Mouse (Mus musculus) hindbrain, embryonic 15.5 days (tissue): Measurements from ENCODE around the gene Zfp260. TPM values are rescaled to one million over a fixed set of nuclear protein-coding genes. Genes with fewer than 3 reads are reported as not detected.
"Not testable (repeated sequence)": the region's sequence is repeated elsewhere in the genome, so short reads cannot be mapped to it uniquely, and the experiment has no call there.

Experiments
- ATAC-seq: fragments of 200-750 bp; cut with Nextera tagmentation; 2 replicates; pipeline ENCODE4 v1.8.0; 2017; ENCODE audit warnings: low read depth, moderate number of reproducible peaks, moderate TSS enrichment; ENCODE audit not compliant: low FRiP score
- H3K27ac ChIP-seq: fragments of 300-500 bp; sonication (generic); replicated peaks from 2 replicates; pipeline ENCODE4 v1.5.1; 2015; ENCODE audit warnings: mild to moderate bottlenecking, inconsistent platforms
- H3K27me3 ChIP-seq: fragments of 300-500 bp; sonication (generic); 2 replicates; pipeline ENCODE4 v1.6.1; 2015; ENCODE audit warnings: control low read depth, inconsistent platforms
- H3K36me3 ChIP-seq: fragments of 300-500 bp; sonication (generic); 2 replicates; pipeline ENCODE4 v1.6.1; 2015; ENCODE audit warnings: control low read depth, inconsistent platforms
- H3K4me1 ChIP-seq: fragments of 300-500 bp; sonication (generic); replicated peaks from 2 replicates; pipeline ENCODE4 v1.6.1; 2015; ENCODE audit warnings: control low read depth, inconsistent platforms
- H3K4me2 ChIP-seq: fragments of 300-500 bp; sonication (generic); 2 replicates; pipeline ENCODE4 v1.6.1; 2015; ENCODE audit warnings: moderate library complexity, mild to moderate bottlenecking, inconsistent platforms
- H3K4me3 ChIP-seq: fragments of 300-500 bp; sonication (generic); 2 replicates; pipeline ENCODE4 v1.5.1; 2015; ENCODE audit warnings: mild to moderate bottlenecking, inconsistent platforms
- H3K9ac ChIP-seq: fragments of 300-500 bp; sonication (generic); 2 replicates; pipeline ENCODE4 v1.6.1; 2015; ENCODE audit warnings: inconsistent platforms
- H3K9me3 ChIP-seq: fragments of 300-500 bp; sonication (generic); 2 replicates; pipeline ENCODE4 v1.6.1; 2016; ENCODE audit warnings: control low read depth, inconsistent platforms
- WGBS: fragments of 180-500 bp; shearing (Covaris S2); methylation state at CpG from one replicate; pipeline ENCODE4 v1.1.7; 2015; 5-methylcytosine and 5-hydroxymethylcytosine counted together
- polyA plus RNA-seq: library from polyadenylated mRNA; unstranded; fragments of >200 nt; fragmentation: Nextera tagmentation; extraction: Ambion mirVana; gene quantifications from 2 replicates; pipeline ENCODE4 v1.2.1, GENCODE M21; 2015

Zfp260 gene
- polyA plus RNA-seq, 1 experiment from 2014 or later: 73.8 TPM

DNA sequence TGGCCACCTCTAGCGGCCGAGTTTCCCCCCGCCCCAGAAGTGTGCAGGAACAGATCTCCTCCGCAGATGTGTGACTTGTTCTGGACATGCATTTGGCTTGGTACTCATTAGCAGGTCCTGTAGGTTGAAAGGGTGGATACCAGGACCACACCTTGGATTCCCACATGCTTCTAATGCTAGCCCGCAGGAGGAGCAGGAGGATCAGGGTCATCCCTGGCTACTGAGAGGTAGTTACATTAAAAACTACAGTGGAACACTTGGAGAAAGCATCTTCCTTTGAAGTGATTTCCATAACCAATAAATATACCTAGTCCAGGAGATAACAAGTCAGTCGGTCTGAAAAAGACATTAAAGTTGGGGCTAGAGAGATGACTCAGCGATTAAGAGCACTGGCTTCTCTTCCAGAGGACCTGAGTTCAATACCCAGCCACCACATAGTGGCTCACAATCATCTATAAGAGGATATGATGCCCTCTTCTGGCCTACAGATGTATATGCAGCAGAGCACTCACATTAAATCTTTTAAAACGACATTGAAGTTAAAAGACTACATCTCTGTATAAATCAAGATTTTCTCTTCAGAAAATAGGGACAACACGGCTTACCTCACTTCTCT lies 3.5 kb upstream of the Zfp260 start:
- H3K36me3 ChIP-seq: peaks cover 6% of the 10 kb centered on the region; the same call in 1 of the 2 replicates
- H3K27me3 ChIP-seq: no peaks in the 10 kb centered on the region
- WGBS: 7% methylated on average over 9 of the region's 9 CpGs
- H3K4me2 ChIP-seq: peak overlapping the region; percentile 88
- peak overlapping the region; percentile 58 for H3K4me3 ChIP-seq
- H3K4me1 ChIP-seq: peaks cover 41% of the 10 kb centered on the region
- peak overlapping the region; percentile 91 for H3K27ac ChIP-seq
- no peak for ATAC-seq
- H3K9ac ChIP-seq: peak overlapping the region; percentile 64
- H3K9me3 ChIP-seq: no peaks in the 10 kb centered on the region

- H3K4me1 ChIP-seq: peaks cover 48% of the 10 kb centered on the region
- 83% methylated on average over 9 of the region's 9 CpGs for WGBS
- no peak for ATAC-seq
- H3K27ac ChIP-seq: no peak overlapping the region
- no peaks in the 10 kb centered on the region for H3K9me3 ChIP-seq
- H3K4me2 ChIP-seq: no peak overlapping the region
- no peaks in the 10 kb centered on the region for H3K27me3 ChIP-seq
- H3K4me3 ChIP-seq: no peak overlapping the region
- H3K36me3 ChIP-seq: no peaks in the 10 kb centered on the region
- no peak overlapping the region for H3K9ac ChIP-seq
These were observed 1.9 kb upstream of the Zfp260 start for GRCm38 (mm10) chr7:30092666-30093065.

DNA sequence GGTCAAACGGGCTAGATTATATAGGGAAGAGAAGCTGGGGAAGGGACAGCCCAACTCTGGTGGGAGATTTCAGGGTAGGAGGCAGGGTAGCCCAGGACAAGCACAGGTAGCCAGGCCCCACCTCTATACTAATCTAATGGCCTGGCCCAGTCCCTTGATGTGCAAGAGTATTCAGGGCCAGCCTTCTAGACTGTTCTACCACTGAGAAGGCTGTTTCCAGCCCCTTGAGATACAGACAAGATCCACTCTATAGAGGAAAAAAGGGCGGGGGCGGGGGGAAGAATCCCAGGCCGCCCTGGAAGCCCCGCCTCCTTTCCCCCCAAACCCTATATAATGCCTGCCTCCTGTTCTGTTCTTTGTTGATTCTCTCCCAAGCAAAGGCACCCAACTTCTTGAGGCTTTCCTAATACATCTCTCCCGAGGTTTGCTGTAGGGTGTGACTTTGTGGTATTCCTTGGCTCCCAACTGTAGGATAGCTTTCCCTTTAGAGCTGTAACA lies 610 bp upstream of the Zfp260 start:
- ATAC-seq: no peak
- Histone ChIP-seq H3K4me3 (peak overlapping the region; percentile 81), H3K27ac (peak overlapping the region; percentile 98), H3K4me1 (peaks cover 39% of the 10 kb centered on the region), H3K4me2 (peak overlapping the region; percentile 54), H3K36me3 (peaks cover 7% of the 10 kb centered on the region; the same call in 1 of the 2 replicates), H3K9me3 (no peaks in the 10 kb centered on the region), H3K9ac (peak overlapping the region; percentile 94), H3K27me3 (no peaks in the 10 kb centered on the region)
- 75% methylated on average over 6 of the region's 6 CpGs for WGBS

DNA sequence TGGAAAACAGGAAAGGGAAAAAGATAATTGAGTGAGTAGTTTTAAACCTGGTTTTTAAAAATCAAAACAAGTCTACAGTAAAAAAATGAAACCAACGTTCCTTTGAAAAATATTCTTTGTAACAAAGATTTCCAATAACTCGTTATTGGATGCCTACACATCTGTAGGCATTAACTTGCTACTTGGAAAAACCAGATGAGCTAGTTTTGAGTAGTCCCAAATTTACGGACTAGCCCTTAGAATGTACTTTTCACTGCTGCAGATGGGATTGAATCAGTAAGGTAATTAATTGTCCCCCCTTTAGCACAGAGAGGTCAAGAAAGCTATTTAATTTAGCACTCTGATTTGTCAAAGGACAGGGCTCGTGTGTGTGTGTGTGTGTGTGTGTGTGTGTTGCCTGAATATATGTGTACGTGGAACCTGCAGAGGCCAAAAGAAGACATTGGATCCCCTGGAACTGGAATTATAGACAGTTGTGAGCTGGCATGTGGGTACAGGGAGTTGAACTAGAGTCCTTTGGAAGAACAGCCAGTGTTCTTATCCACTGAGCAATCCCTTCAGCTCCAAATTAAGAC lies 1.1 kb downstream of the Zfp260 start:
- no peak for ATAC-seq
- H3K36me3 ChIP-seq: peaks cover 23% of the 10 kb centered on the region
- peak overlapping the region; percentile 54 for H3K4me2 ChIP-seq
- peak overlapping the region; percentile 94 for H3K9ac ChIP-seq
- H3K27ac ChIP-seq: peak overlapping the region; percentile 98
- peak overlapping the region; percentile 81 for H3K4me3 ChIP-seq
- H3K4me1 ChIP-seq: peaks cover 36% of the 10 kb centered on the region
- H3K27me3 ChIP-seq: no peaks in the 10 kb centered on the region
- WGBS: 3% methylated on average over 5 of the region's 5 CpGs
- no peaks in the 10 kb centered on the region for H3K9me3 ChIP-seq

GRCm38 (mm10) chr7:30099297-30099696 lies 4.7 kb downstream of the Zfp260 start:
- no peak for ATAC-seq
- no peak overlapping the region for H3K27ac ChIP-seq
- 0 out of 2 replicates have a peak overlapping the region, but pooled peaks have one; percentile 2 for H3K4me3 ChIP-seq
- peaks cover 53% of the 10 kb centered on the region for H3K36me3 ChIP-seq
- peaks cover 27% of the 10 kb centered on the region for H3K4me1 ChIP-seq
- no peaks in the 10 kb centered on the region for H3K27me3 ChIP-seq
- no peaks in the 10 kb centered on the region; the same call in 1 of the 2 replicates for H3K9me3 ChIP-seq
- H3K9ac ChIP-seq: no peak overlapping the region
- 96% methylated on average over 13 of the region's 13 CpGs for WGBS
- H3K4me2 ChIP-seq: no peak overlapping the region

DNA sequence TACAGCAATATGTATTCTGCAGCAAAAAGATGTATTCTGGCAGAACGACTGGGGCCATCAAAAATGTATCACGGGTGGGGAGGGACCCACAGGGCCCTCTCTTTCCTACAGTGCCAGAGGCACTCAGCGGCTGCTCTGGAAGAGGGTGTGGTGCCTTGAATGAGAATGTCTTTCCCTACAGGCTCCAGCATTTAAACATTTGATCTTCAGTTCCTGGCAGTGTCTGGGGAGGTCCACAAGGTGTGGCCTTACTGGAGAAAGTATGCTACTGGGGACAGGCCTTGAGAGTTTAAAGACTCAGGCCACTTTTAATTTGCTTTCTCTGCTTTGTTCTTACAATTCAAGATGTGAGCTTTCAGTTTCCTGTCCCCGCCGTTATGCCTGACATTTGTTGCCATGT lies 21.5 kb downstream of the Zfp260 start:
- WGBS: 97% methylated on average over 5 of the region's 5 CpGs
- Histone ChIP-seq H3K27me3 (no peaks in the 10 kb centered on the region), H3K27ac (no peak overlapping the region), H3K4me3 (no peak overlapping the region), H3K9ac (no peak overlapping the region), H3K4me1 (0 out of 2 replicates have a peak, but pooled peaks cover 2% of the 10 kb centered on the region), H3K36me3 (no peaks in the 10 kb centered on the region), H3K4me2 (no peak overlapping the region), H3K9me3 (no peaks in the 10 kb centered on the region)
- ATAC-seq: no peak

GRCm38 (mm10) chr7:30117935-30118334 lies 23.4 kb downstream of the Zfp260 start:
- not testable (repeated sequence) for H3K4me3 ChIP-seq, ATAC-seq, H3K4me2 ChIP-seq, H3K9ac ChIP-seq, H3K27me3 ChIP-seq, H3K36me3 ChIP-seq, H3K9me3 ChIP-seq, H3K4me1 ChIP-seq, H3K27ac ChIP-seq
- WGBS: 96% methylated on average over 12 of the region's 12 CpGs

DNA sequence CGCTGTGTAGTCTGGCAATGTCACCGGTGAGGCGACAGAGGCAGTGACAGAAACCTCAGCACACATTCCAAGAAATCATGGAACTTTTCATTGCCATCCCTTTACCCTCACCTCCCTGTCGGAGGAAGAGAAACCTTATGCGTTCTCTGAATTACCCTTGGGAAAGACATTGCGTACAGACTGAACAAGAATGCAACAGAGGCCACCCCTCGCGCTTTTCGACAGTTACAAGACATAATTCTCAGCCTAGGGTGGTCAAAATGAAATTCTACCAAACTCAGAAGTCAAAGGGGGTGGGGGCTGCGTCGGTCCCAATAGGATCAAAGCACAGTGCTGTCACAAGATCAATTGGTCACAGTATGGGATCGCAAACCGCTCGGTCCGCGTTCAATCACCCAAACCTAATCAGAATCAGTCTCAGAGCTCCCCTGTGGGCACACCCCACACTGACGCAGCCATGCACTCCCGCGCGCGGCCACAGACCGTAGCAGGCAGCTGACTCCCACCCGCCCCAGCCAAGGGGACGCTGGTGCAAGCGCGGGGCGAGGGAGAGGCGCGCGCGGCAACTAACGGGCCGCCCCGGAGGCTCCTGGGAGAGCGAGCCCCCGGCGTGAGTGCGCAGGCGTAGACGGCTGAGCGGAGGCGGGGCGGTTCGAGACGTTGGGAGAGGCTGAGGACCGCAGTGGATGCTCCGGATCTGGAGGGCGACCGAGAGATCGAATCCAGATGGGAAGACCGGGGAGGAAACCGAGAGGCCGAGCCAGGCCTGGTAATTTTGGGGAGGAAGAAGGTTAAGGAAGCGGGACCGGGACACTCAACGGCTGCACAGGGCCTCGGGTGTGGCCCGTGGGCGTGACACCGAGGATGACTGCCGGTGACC lies 27.0 kb downstream of the Zfp260 start, which contains the start of gene Zfp382:
TSS of gene Zfp382 (plus strand) at position 635 of the 880 bp plus-strand sequence.
- ATAC-seq: peak; percentile 97
- Histone ChIP-seq H3K4me2 (peak within 1 kb of the TSS; percentile 80), H3K4me1 (peaks cover 13% of the 10 kb centered on the region), H3K36me3 (0 out of 2 replicates have a peak, but pooled peaks cover 1% of the 10 kb centered on the region), H3K4me3 (peak within 1 kb of the TSS; percentile 60), H3K9ac (peak within 1 kb of the TSS; percentile 60), H3K9me3 (no peaks in the 10 kb centered on the region), H3K27me3 (no peaks in the 10 kb centered on the region), H3K27ac (peak within 1 kb of the TSS; percentile 87)
- under 1% methylated on average over 60 of the region's 61 CpGs for WGBS

DNA sequence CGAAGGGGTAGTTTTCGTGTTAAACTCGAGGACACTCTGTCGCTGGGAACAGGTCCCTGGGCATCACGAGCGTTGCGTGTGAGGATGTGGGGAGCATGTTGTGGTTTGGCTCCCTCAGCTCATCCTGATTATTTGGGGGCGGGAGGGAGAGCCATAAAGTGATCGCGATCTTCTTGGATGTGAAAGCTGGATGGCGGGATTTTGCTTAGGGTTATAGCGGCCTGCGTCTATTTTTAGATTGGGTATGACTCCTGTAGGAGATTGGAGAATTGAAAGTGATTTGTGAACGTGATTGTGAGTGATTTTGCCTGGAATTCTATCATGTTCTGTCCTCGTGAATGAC lies 27.6 kb downstream of the Zfp260 start:
- peak overlapping the region; percentile 60 for H3K9ac ChIP-seq
- peaks cover 13% of the 10 kb centered on the region for H3K4me1 ChIP-seq
- H3K9me3 ChIP-seq: no peaks in the 10 kb centered on the region
- ATAC-seq: peak; percentile 45; the same call in 1 of the 2 replicates
- H3K27ac ChIP-seq: peak overlapping the region; percentile 87
- H3K36me3 ChIP-seq: peaks cover 8% of the 10 kb centered on the region
- WGBS: 4% methylated on average over 15 of the region's 15 CpGs
- H3K4me2 ChIP-seq: peak overlapping the region; percentile 80
- H3K4me3 ChIP-seq: peak overlapping the region; percentile 60
- no peaks in the 10 kb centered on the region for H3K27me3 ChIP-seq

- no peak for ATAC-seq
- H3K9ac ChIP-seq: no peak overlapping the region
- WGBS: 95% methylated on average over 8 of the region's 8 CpGs
These were observed 35.3 kb downstream of the Zfp260 start for GRCm38 (mm10) chr7:30129900-30130299.

DNA sequence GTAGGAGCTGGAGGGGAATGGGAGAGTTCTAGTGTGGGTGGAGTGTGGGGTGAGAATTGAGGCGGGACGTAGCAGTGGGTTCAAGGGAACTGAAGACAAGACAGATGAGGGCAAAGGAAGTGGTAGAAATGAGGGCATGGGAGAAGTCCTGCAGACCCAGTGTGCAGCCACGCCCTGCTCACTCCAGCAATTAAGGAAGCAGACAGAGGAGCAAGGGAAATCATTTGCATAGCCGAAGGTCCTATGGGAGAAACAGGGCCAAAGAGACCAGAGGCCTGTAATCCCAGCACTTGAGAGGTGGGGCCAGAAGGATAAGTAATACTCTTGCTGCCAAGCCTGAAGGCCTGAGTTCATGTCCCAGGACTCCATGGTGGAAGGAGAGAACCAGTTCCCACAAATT lies 37.8 kb downstream of the Zfp260 start:
- 93% methylated on average over 4 of the region's 4 CpGs for WGBS
- H3K9ac ChIP-seq: no peak overlapping the region
- no peaks in the 10 kb centered on the region for H3K4me1 ChIP-seq
- H3K4me3 ChIP-seq: no peak overlapping the region
- H3K36me3 ChIP-seq: peaks cover 76% of the 10 kb centered on the region
- ATAC-seq: no peak
- H3K9me3 ChIP-seq: no peaks in the 10 kb centered on the region
- no peak overlapping the region for H3K27ac ChIP-seq
- H3K27me3 ChIP-seq: no peaks in the 10 kb centered on the region
- no peak overlapping the region for H3K4me2 ChIP-seq

More at GRCm38 (mm10) chr7:30129900-30130299, 35.3 kb downstream of the Zfp260 start:
- H3K27me3 ChIP-seq: no peaks in the 10 kb centered on the region
- peaks cover 67% of the 10 kb centered on the region for H3K36me3 ChIP-seq
- no peak overlapping the region for H3K4me2 ChIP-seq
- no peaks in the 10 kb centered on the region for H3K4me1 ChIP-seq
- no peak overlapping the region for H3K27ac ChIP-seq
- no peaks in the 10 kb centered on the region for H3K9me3 ChIP-seq
- no peak overlapping the region for H3K4me3 ChIP-seq

- H3K27me3 ChIP-seq: no peaks in the 10 kb centered on the region
- peaks cover 64% of the 10 kb centered on the region for H3K36me3 ChIP-seq
- ATAC-seq: no peak
- no peak overlapping the region for H3K9ac ChIP-seq
- WGBS: 88% methylated on average over 10 of the region's 10 CpGs
- H3K9me3 ChIP-seq: no peaks in the 10 kb centered on the region
- H3K4me3 ChIP-seq: no peak overlapping the region
- no peak overlapping the region for H3K27ac ChIP-seq
- H3K4me1 ChIP-seq: no peaks in the 10 kb centered on the region
- no peak overlapping the region for H3K4me2 ChIP-seq
These were observed 42.2 kb downstream of the Zfp260 start for GRCm38 (mm10) chr7:30136826-30137225.
